Mouse (Mus musculus): ENCODE measurements around the gene Otud1. TPM values are rescaled to one million over a fixed set of nuclear protein-coding genes. Genes with fewer than 3 reads are reported as not detected.
A peak's percentile ranks its signal among the peaks of the same experiment; 100 is the strongest.

Gene Otud1
- polyA plus RNA-seq, 1 experiment from 2014 or later: 2.4 TPM

DNA sequence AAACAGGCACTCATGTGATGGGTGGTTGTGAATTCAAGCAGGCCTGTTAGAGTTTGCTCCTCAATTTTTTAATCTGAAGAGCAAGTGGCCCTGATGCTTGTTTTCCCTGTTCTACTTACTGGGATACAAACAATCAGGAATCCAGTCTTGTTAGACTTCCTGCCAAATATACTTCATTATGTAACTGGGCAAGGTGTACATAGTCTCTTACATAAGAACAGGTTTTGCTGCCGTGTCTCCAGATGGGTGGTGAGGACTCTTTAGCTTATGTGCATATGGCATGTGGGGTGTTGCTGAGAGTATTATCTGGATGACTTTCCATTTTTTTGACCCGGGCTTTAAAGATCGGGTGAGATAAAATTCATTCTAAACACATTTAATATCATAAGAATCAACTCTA is 43.8 kb downstream of the Otud1 start:
- H3K4me2 ChIP-seq (replicated peaks; ENCODE audit: low read depth, low read length): no peak overlapping the region

DNA sequence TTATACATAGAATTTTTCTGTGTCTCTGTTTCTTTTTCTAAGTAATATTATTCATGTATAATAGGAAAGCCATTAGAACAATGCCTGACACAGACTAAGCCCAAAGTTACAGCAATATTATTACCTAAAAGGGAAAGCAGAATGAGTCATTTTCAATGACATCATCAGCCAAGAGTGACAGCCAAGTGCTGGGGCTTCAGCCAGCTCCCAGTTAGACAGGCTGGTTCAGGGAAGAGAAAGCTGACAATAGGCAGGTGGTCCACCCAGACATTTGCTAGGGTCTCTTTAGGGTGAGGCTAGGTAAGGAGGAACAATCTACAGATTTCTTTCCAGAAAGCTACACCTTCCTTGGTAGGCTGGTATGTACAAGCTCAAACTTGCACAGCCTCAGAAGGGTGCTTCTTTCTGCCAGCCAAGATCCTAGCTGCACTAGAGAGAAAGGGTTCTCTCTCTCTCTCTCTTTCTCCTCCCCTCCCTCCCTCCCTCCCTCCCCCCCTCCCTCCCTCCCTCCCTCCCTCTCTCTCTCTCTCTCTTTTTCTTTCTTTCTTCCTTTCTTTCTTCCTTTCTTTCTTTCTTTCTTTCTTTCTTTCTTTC is 45.6 kb downstream of the Otud1 start:
- Histone ChIP-seq H3K36me3 (ENCODE audit: control insufficient read depth, insufficient read depth, low read length) (no peaks in the 10 kb centered on the region), H3K27me3 (ENCODE audit: control insufficient read depth, insufficient read depth, low read length) (no peaks in the 10 kb centered on the region), H3K4me2 (replicated peaks; ENCODE audit: low read depth, low read length) (no peak overlapping the region), H3K27ac (ENCODE audit: low read length) (no peak overlapping the region), H3K9ac (replicated peaks; ENCODE audit: low read depth, low read length) (no peak overlapping the region), H3K4me1 (ENCODE audit: control insufficient read depth, insufficient read depth, low read length) (no peaks in the 10 kb centered on the region), H3K4me3 (ENCODE audit: low read depth, low read length) (no peak overlapping the region), H3K9me3 (ENCODE audit: control insufficient read depth, low read depth, low read length) (no peaks in the 10 kb centered on the region)
- ATAC-seq (ENCODE audit: insufficient number of reproducible peaks, insufficient read depth, low FRiP score, low read depth): 0 out of 2 replicates have a peak, but pooled peaks have one; percentile 65

More for the DNA sequence above, 43.8 kb downstream of the Otud1 start:
- Histone ChIP-seq H3K27ac (ENCODE audit: low read length) (no peak overlapping the region), H3K27me3 (ENCODE audit: control insufficient read depth, insufficient read depth, low read length) (no peaks in the 10 kb centered on the region), H3K4me3 (ENCODE audit: low read depth, low read length) (no peak overlapping the region), H3K9ac (replicated peaks; ENCODE audit: low read depth, low read length) (no peak overlapping the region), H3K4me1 (ENCODE audit: control insufficient read depth, insufficient read depth, low read length) (no peaks in the 10 kb centered on the region), H3K36me3 (ENCODE audit: control insufficient read depth, insufficient read depth, low read length) (no peaks in the 10 kb centered on the region), H3K9me3 (ENCODE audit: control insufficient read depth, low read depth, low read length) (no peaks in the 10 kb centered on the region)
- 84% methylated on average over 3 of the region's 3 CpGs for WGBS
- no peak for ATAC-seq (ENCODE audit: insufficient number of reproducible peaks, insufficient read depth, low FRiP score, low read depth)

DNA sequence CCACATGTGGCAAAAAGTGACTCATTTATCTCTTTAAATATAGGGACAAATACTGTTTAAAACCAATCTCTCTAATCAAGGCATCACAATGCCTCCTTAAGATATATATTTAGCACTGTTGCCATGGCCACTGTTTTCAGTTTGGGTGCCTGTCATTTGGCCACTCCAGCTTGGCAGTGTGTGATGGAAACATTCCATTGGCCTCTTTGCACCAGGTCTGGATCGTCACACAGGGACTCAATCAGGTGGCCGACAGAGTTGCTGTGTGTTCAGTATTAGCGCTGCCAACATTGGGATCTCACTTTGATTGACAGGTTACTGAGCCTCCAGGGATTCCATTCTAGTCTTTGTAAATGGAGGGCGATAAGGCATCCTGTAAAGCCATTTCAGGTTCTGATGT is 46.1 kb downstream of the Otud1 start:
- no peaks in the 10 kb centered on the region for H3K9me3 ChIP-seq (ENCODE audit: control insufficient read depth, low read depth, low read length)
- no peak for ATAC-seq (ENCODE audit: insufficient number of reproducible peaks, insufficient read depth, low FRiP score, low read depth)
- no peaks in the 10 kb centered on the region for H3K27me3 ChIP-seq (ENCODE audit: control insufficient read depth, insufficient read depth, low read length)
- WGBS: 62% methylated on average over 4 of the region's 4 CpGs
- H3K4me3 ChIP-seq (ENCODE audit: low read depth, low read length): no peak overlapping the region
- H3K27ac ChIP-seq (ENCODE audit: low read length): no peak overlapping the region
- no peaks in the 10 kb centered on the region for H3K36me3 ChIP-seq (ENCODE audit: control insufficient read depth, insufficient read depth, low read length)
- H3K4me2 ChIP-seq (replicated peaks; ENCODE audit: low read depth, low read length): no peak overlapping the region
- H3K9ac ChIP-seq (replicated peaks; ENCODE audit: low read depth, low read length): no peak overlapping the region
- H3K4me1 ChIP-seq (ENCODE audit: control insufficient read depth, insufficient read depth, low read length): no peaks in the 10 kb centered on the region

DNA sequence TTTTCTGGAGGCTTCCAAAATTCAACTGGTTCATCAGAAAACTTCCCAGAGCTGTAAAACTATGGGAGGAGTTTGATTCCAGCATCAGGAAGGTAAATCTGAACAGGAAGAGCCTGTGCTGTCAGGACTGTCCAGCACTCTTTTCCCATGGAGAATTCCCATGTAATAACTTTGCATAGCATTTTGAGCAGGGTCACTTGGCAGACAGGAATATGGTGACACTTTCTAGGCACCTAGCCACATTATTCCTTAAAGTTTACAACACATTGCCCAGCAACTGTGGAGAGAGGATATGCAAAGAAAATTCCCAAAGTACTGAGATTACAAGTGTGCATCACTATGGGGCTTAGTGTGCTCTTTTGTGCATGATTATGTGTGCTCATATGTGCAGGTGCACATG is 46.7 kb downstream of the Otud1 start:
- Histone ChIP-seq H3K27me3 (ENCODE audit: control insufficient read depth, insufficient read depth, low read length) (no peaks in the 10 kb centered on the region), H3K9ac (replicated peaks; ENCODE audit: low read depth, low read length) (no peak overlapping the region), H3K4me2 (replicated peaks; ENCODE audit: low read depth, low read length) (no peak overlapping the region), H3K9me3 (ENCODE audit: control insufficient read depth, low read depth, low read length) (no peaks in the 10 kb centered on the region), H3K4me3 (ENCODE audit: low read depth, low read length) (no peak overlapping the region), H3K27ac (ENCODE audit: low read length) (no peak overlapping the region), H3K36me3 (ENCODE audit: control insufficient read depth, insufficient read depth, low read length) (no peaks in the 10 kb centered on the region), H3K4me1 (ENCODE audit: control insufficient read depth, insufficient read depth, low read length) (no peaks in the 10 kb centered on the region)
- no peak for ATAC-seq (ENCODE audit: insufficient number of reproducible peaks, insufficient read depth, low FRiP score, low read depth)

- Histone ChIP-seq H3K36me3 (ENCODE audit: control insufficient read depth, insufficient read depth, low read length) (no peaks in the 10 kb centered on the region), H3K4me1 (ENCODE audit: control insufficient read depth, insufficient read depth, low read length) (no peaks in the 10 kb centered on the region), H3K9me3 (ENCODE audit: control insufficient read depth, low read depth, low read length) (no peaks in the 10 kb centered on the region), H3K27me3 (ENCODE audit: control insufficient read depth, insufficient read depth, low read length) (no peaks in the 10 kb centered on the region), H3K27ac (ENCODE audit: low read length) (no peak overlapping the region), H3K4me3 (ENCODE audit: low read depth, low read length) (no peak overlapping the region), H3K4me2 (replicated peaks; ENCODE audit: low read depth, low read length) (no peak overlapping the region), H3K9ac (replicated peaks; ENCODE audit: low read depth, low read length) (no peak overlapping the region)
- no peak for ATAC-seq (ENCODE audit: insufficient number of reproducible peaks, insufficient read depth, low FRiP score, low read depth)
- WGBS: 85% methylated on average over 4 of the region's 4 CpGs
Measured at GRCm38 (mm10) chr2:19706886-19707285, 49.3 kb downstream of the Otud1 start.

Other genes with a start within 250 kb of the Otud1 start
- 5.5 TPM in 1 of 2 replicates, not detected in the other for gene Ptf1a, start 212.1 kb upstream of the Otud1 start, polyA plus RNA-seq (2014; fragmentation: Nextera tagmentation; extraction: Ambion mirVana)
- not detected in 2 replicates for gene 4921504E06Rik, start 103.8 kb upstream of the Otud1 start, polyA plus RNA-seq (2014; fragmentation: Nextera tagmentation; extraction: Ambion mirVana)

All from stomach, embryonic 14.5 days (tissue).